Mouse (Mus musculus) MEL (cell line): ENCODE results near the gene Hmcn2. TPM values are rescaled to one million over a fixed set of nuclear protein-coding genes. Genes with fewer than 3 reads are reported as not detected.

Source experiments
- DNase-seq: peaks from one replicate; pipeline ENCODE4 v3.0.0; 2011; ENCODE audit warnings: low read depth, low spot score
- H3K27ac ChIP-seq: 2 replicates; pipeline ENCODE4 v1.5.1; 2012; ENCODE audit warnings: low read depth, mild to moderate bottlenecking, control low read depth, low read length, moderate library complexity; ENCODE audit not compliant: control insufficient read depth
- H3K27me3 ChIP-seq, 2 experiments: fragments of 150-350 bp in 1 of 2; sonication (generic) in 1 of 2; 2 replicates each; pipeline ENCODE4 v1.6.1; 2012; ENCODE audit warnings: low read length in 2 of 2, mild to moderate bottlenecking in 2 of 2, improper control_type of control experiment in 1 of 2, moderate library complexity in 1 of 2; ENCODE audit not compliant: insufficient read depth in 2 of 2, control insufficient read depth in 1 of 2
- H3K36me3 ChIP-seq, 2 experiments: 2 replicates each; pipeline ENCODE4 v1.6.1; 2012 to 2014; ENCODE audit warnings: low read length in 2 of 2, improper control_type of control experiment in 1 of 2, inconsistent platforms in 1 of 2, mild to moderate bottlenecking in 1 of 2; ENCODE audit not compliant: insufficient read depth in 2 of 2, control insufficient read depth in 1 of 2
- H3K4me1 ChIP-seq, 2 experiments: fragments of 150-350 bp in 1 of 2; sonication (generic) in 1 of 2; 2 replicates each; pipeline ENCODE4 v1.6.1; 2012; ENCODE audit warnings: low read length in 2 of 2, improper control_type of control experiment in 1 of 2, mild to moderate bottlenecking in 1 of 2; ENCODE audit not compliant: insufficient read depth in 2 of 2, control insufficient read depth in 1 of 2
- H3K4me3 ChIP-seq, 2 experiments: fragments of 150-350 bp in 1 of 2; sonication (generic) in 1 of 2; 2 replicates each; pipeline ENCODE4 v1.5.1; 2012; ENCODE audit warnings: low read depth in 2 of 2, low read length in 2 of 2, mild to moderate bottlenecking in 2 of 2, moderate library complexity in 2 of 2, control low read depth in 1 of 2, improper control_type of control experiment in 1 of 2; ENCODE audit not compliant: control insufficient read depth in 1 of 2, insufficient read depth in 1 of 2
- H3K79me2 ChIP-seq: 2 replicates; pipeline ENCODE4 v1.6.1; 2012; ENCODE audit warnings: mild to moderate bottlenecking, low read length, moderate library complexity; ENCODE audit not compliant: control insufficient read depth, poor library complexity, insufficient read depth
- H3K9ac ChIP-seq: 2 replicates; pipeline ENCODE4 v1.6.1; 2012; ENCODE audit warnings: low read depth, mild to moderate bottlenecking, control low read depth, low read length, moderate library complexity; ENCODE audit not compliant: control insufficient read depth, poor library complexity, severe bottlenecking
- H3K9me3 ChIP-seq: fragments of 150-350 bp; sonication (generic); replicated peaks from 2 replicates; pipeline ENCODE4 v1.6.1; 2012; ENCODE audit warnings: mild to moderate bottlenecking, low read length, improper control_type of control experiment, moderate library complexity; ENCODE audit not compliant: insufficient read depth
- BHLHE40 ChIP-seq: IDR thresholded peaks from 2 replicates; pipeline ENCODE4 v1.6.1; 2012; ENCODE audit warnings: low read depth, mild to moderate bottlenecking, inconsistent platforms, low read length, improper control_type of control experiment, borderline replicate concordance
- ETS1 ChIP-seq: IDR thresholded peaks from 2 replicates; pipeline ENCODE4 v1.6.1; 2012; ENCODE audit warnings: low read depth, mild to moderate bottlenecking, inconsistent platforms, low read length, improper control_type of control experiment, moderate library complexity
- GABPA ChIP-seq: IDR thresholded peaks from 2 replicates; pipeline ENCODE4 v1.6.1; 2012; ENCODE audit warnings: low read depth, mild to moderate bottlenecking, inconsistent platforms, low read length, improper control_type of control experiment, moderate library complexity
- GATA1 ChIP-seq: IDR thresholded peaks from 2 replicates; pipeline ENCODE4 v1.6.1; 2011; ENCODE audit warnings: low read depth, low read length, improper control_type of control experiment
- MAFK ChIP-seq: IDR thresholded peaks from 2 replicates; pipeline ENCODE4 v1.6.1; 2011; ENCODE audit warnings: low read depth, mild to moderate bottlenecking, low read length, improper control_type of control experiment, borderline replicate concordance
- NELFE ChIP-seq: IDR thresholded peaks from 2 replicates; pipeline ENCODE4 v1.6.1; 2011; ENCODE audit warnings: low read depth, low read length, improper control_type of control experiment
- NRF1 ChIP-seq: IDR thresholded peaks from 2 replicates; pipeline ENCODE4 v1.6.1; 2014; ENCODE audit warnings: low read depth, mild to moderate bottlenecking, inconsistent platforms, low read length, improper control_type of control experiment, moderate library complexity; ENCODE audit not compliant: poor library complexity, insufficient read depth, severe bottlenecking
- POLR2A ChIP-seq, 2 experiments: IDR thresholded peaks; 2 replicates each; pipeline ENCODE4 v1.6.1; 2011 to 2012; ENCODE audit warnings: low read length in 2 of 2, mild to moderate bottlenecking in 2 of 2, control low read depth in 1 of 2, improper control_type of control experiment in 1 of 2, low read depth in 1 of 2, moderate library complexity in 1 of 2; ENCODE audit not compliant: control insufficient read depth in 1 of 2, insufficient read depth in 1 of 2, poor library complexity in 1 of 2
- SIN3A ChIP-seq: IDR thresholded peaks from 2 replicates; pipeline ENCODE4 v1.6.1; 2012; ENCODE audit warnings: low read length, improper control_type of control experiment, inconsistent platforms
- TBP ChIP-seq: IDR thresholded peaks from 2 replicates; pipeline ENCODE4 v1.8.0; 2011; ENCODE audit warnings: low read depth, low read length, improper control_type of control experiment
- UBTF ChIP-seq: IDR thresholded peaks from 2 replicates; pipeline ENCODE4 v1.6.1; 2012; ENCODE audit warnings: low read depth, mild to moderate bottlenecking, inconsistent platforms, low read length, improper control_type of control experiment, moderate library complexity, borderline replicate concordance; ENCODE audit not compliant: insufficient read depth
- USF2 ChIP-seq, 2 experiments: IDR thresholded peaks; 2 replicates each; pipeline ENCODE4 v1.6.1; 2011 to 2012; ENCODE audit warnings: improper control_type of control experiment in 2 of 2, low read length in 2 of 2, borderline replicate concordance in 1 of 2, inconsistent platforms in 1 of 2, low read depth in 1 of 2, mild to moderate bottlenecking in 1 of 2; ENCODE audit not compliant: insufficient read depth in 1 of 2
- ZC3H11A ChIP-seq: IDR thresholded peaks from 2 replicates; pipeline ENCODE4 v1.6.1; 2012; ENCODE audit warnings: low read depth, mild to moderate bottlenecking, inconsistent platforms, low read length, improper control_type of control experiment
- ZMIZ1 ChIP-seq: IDR thresholded peaks from 2 replicates; pipeline ENCODE4 v1.6.1; 2012; ENCODE audit warnings: low read depth, mild to moderate bottlenecking, inconsistent platforms, low read length, improper control_type of control experiment, moderate library complexity
- polyA plus RNA-seq, 2 experiments: library from polyadenylated mRNA; stranded (reverse) in 1 of 2; unstranded in 1 of 2; fragments of >175 nt in 1 of 2; fragments of >200 nt in 1 of 2; gene quantifications; 2 replicates each; pipeline versions ENCODE4 v1.2.1 to v1.2.4; 2012; ENCODE audit warnings: low replicate concordance in 2 of 2, low read depth in 1 of 2; ENCODE audit not compliant: insufficient read length in 2 of 2, insufficient read depth in 1 of 2, missing spikeins in 1 of 2
- total RNA-seq: library from RNA; depleted of rRNA; stranded (reverse); fragments of 300-350 nt; gene quantifications from 2 replicates; pipeline ENCODE4 v1.2.3, GENCODE M21; 2012

Hmcn2 gene
- total and polyA plus RNA-seq, 3 experiments = 0.18 TPM; not detected in 2

DNA sequence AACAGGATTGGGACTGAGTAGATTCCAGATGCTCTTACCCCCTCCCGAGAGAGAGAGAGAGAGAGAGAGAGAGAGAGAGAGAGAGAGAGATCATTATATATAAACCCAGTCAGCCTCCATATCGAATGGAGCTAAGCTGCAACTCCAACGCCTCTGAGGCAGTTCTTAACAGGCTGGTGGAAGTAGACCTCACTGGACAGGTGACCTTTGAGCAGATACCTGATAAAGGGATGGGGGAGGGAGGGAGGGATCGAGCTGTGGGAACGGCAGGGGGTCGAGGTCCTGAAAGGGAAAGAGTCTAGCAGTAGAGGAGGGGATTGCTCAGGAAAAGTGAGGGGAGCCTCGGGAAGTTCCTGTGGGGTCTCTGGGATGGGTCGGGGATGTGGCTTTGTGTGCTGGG is 147.8 kb downstream of the Hmcn2 start:
- no peaks in the 10 kb centered on the region; a peak in 1 of 4 replicates for H3K27me3 ChIP-seq

GRCm38 (mm10) chr2:31463253-31463652 is 149.0 kb downstream of the Hmcn2 start:
- H3K27me3 ChIP-seq = no peaks in the 10 kb centered on the region; a peak in 1 of 4 replicates
- H3K4me3 ChIP-seq = no peak overlapping the region
- H3K79me2 ChIP-seq = no peaks in the 10 kb centered on the region
- peaks cover 7 to 26% of the 10 kb centered on the region in 2 experiments for H3K4me1 ChIP-seq
- H3K27ac ChIP-seq = no peak overlapping the region
- no peak overlapping the region for H3K9ac ChIP-seq
- no peak for DNase-seq
- no peaks in the 10 kb centered on the region; a peak in 1 of 4 replicates for H3K36me3 ChIP-seq
- TF ChIP-seq NELFE = no peak
- TF ChIP-seq ZC3H11A = no peak
- no peak for TF ChIP-seq TBP
- TF ChIP-seq USF2 (IDR thresholded peaks at IDR 0.05; ENCODE audit: borderline replicate concordance in 1 of 2, insufficient read depth in 1 of 2, low read depth in 1 of 2, low read length in 2 of 2) = no peak
- no peak for TF ChIP-seq UBTF
- no peak for TF ChIP-seq SIN3A
- no peak for TF ChIP-seq BHLHE40
- TF ChIP-seq POLR2A (IDR thresholded peaks at IDR 0.05; ENCODE audit: control insufficient read depth in 1 of 2, insufficient read depth in 1 of 2, low read depth in 1 of 2, low read length in 2 of 2, poor library complexity in 1 of 2) = no peak
- no peak for TF ChIP-seq GABPA
- no peaks in the 10 kb centered on the region for H3K9me3 ChIP-seq

More for the DNA sequence above, 147.8 kb downstream of the Hmcn2 start:
- Histone ChIP-seq H3K4me3 (no peak overlapping the region), H3K4me1 (peaks cover 7 to 26% of the 10 kb centered on the region in 2 experiments), H3K27ac (no peak overlapping the region), H3K79me2 (no peaks in the 10 kb centered on the region), H3K9ac (no peak overlapping the region), H3K36me3 (no peaks in the 10 kb centered on the region; a peak in 1 of 4 replicates), H3K9me3 (no peaks in the 10 kb centered on the region)
- DNase-seq = no peak
- no peak for TF ChIP-seq SIN3A
- TF ChIP-seq GATA1 = no peak
- no peak for TF ChIP-seq ETS1
- TF ChIP-seq GABPA = no peak
- TF ChIP-seq MAFK = no peak
- no peak for TF ChIP-seq ZMIZ1
- TF ChIP-seq NRF1 = no peak
